Mouse (Mus musculus): ENCODE data around the gene Kcnf1.
"Not testable (repeated sequence)": the region's sequence is repeated elsewhere in the genome, so short reads cannot be mapped to it uniquely, and the experiment has no call there.

Gene Kcnf1

GRCm38 (mm10) chr12:17155781-17156180 is 20.9 kb downstream of the Kcnf1 start:
- H3K4me1 ChIP-seq (replicated peaks; ENCODE audit: low read depth, low read length) = no peaks in the 10 kb centered on the region; the same call in 1 of the 2 replicates
- TF ChIP-seq POU5F1 (IDR thresholded peaks at IDR 0.05; ENCODE audit: borderline replicate concordance, low read length) (no peak), NANOG (IDR thresholded peaks at IDR 0.05; ENCODE audit: borderline replicate concordance, low read length) (no peak), CTCF (conservative IDR thresholded peaks at IDR 0.05; ENCODE audit: low read length) (no peak)
- peaks cover 5% of the 10 kb centered on the region; the same call in 1 of the 2 replicates for H3K27me3 ChIP-seq (ENCODE audit: insufficient read depth, low read length)
- no peak overlapping the region for H3K4me3 ChIP-seq (replicated peaks; ENCODE audit: low read length)
- peaks cover 14% of the 10 kb centered on the region for H3K9me3 ChIP-seq (ENCODE audit: low read length)
- no peaks in the 10 kb centered on the region for H3K36me3 ChIP-seq (ENCODE audit: insufficient read depth, low read length)

GRCm38 (mm10) chr12:17152840-17153239 is 23.8 kb downstream of the Kcnf1 start:
- TF ChIP-seq CTCF (conservative IDR thresholded peaks at IDR 0.05; ENCODE audit: low read length) = no peak
- no peak for TF ChIP-seq NANOG (IDR thresholded peaks at IDR 0.05; ENCODE audit: borderline replicate concordance, low read length)
- no peak for TF ChIP-seq POU5F1 (IDR thresholded peaks at IDR 0.05; ENCODE audit: borderline replicate concordance, low read length)
- H3K9me3 ChIP-seq (ENCODE audit: low read length) = peaks cover 14% of the 10 kb centered on the region
- H3K36me3 ChIP-seq (ENCODE audit: insufficient read depth, low read length) = no peaks in the 10 kb centered on the region
- H3K27me3 ChIP-seq (ENCODE audit: insufficient read depth, low read length) = no peaks in the 10 kb centered on the region
- no peak overlapping the region for H3K4me3 ChIP-seq (replicated peaks; ENCODE audit: low read length)
- H3K4me1 ChIP-seq (replicated peaks; ENCODE audit: low read depth, low read length) = no peaks in the 10 kb centered on the region; the same call in 1 of the 2 replicates

DNA sequence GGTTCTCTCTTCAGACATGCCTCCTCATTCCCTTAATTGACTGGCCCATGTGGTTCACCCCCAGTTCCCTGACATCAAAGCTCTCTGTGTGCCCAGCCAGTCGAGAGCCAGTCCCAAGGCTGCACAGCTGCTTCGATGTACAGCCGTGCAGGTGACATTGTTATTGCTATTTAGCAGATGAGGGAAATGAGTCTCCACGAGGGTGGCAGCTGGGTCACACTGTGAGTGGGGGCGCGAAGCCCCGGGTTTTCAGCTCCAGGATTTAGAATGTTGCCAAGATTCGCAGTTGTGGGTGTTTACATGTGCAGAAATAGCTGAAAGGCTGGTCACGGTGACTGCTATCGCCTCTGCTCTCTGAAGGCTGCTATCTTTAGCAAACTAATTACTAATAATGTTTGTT is 27.8 kb downstream of the Kcnf1 start:
- no peak overlapping the region for H3K4me3 ChIP-seq (replicated peaks; ENCODE audit: low read length)
- H3K9me3 ChIP-seq (ENCODE audit: low read length) = peaks cover 14% of the 10 kb centered on the region
- H3K27me3 ChIP-seq (ENCODE audit: insufficient read depth, low read length) = no peaks in the 10 kb centered on the region
- no peaks in the 10 kb centered on the region for H3K36me3 ChIP-seq (ENCODE audit: insufficient read depth, low read length)
- TF ChIP-seq POU5F1 (IDR thresholded peaks at IDR 0.05; ENCODE audit: borderline replicate concordance, low read length) (no peak), NANOG (IDR thresholded peaks at IDR 0.05; ENCODE audit: borderline replicate concordance, low read length) (no peak), CTCF (conservative IDR thresholded peaks at IDR 0.05; ENCODE audit: low read length) (no peak)
- H3K4me1 ChIP-seq (replicated peaks; ENCODE audit: low read depth, low read length) = peaks cover under 1% of the 10 kb centered on the region

- Histone ChIP-seq H3K36me3 (ENCODE audit: insufficient read depth, low read length) (no peaks in the 10 kb centered on the region), H3K4me3 (replicated peaks; ENCODE audit: low read length) (no peak overlapping the region), H3K27me3 (ENCODE audit: insufficient read depth, low read length) (no peaks in the 10 kb centered on the region), H3K9me3 (ENCODE audit: low read length) (peaks cover 10% of the 10 kb centered on the region), H3K4me1 (replicated peaks; ENCODE audit: low read depth, low read length) (peaks cover 19% of the 10 kb centered on the region)
- TF ChIP-seq CTCF (conservative IDR thresholded peaks at IDR 0.05; ENCODE audit: low read length) (no peak), NANOG (IDR thresholded peaks at IDR 0.05; ENCODE audit: borderline replicate concordance, low read length) (no peak), POU5F1 (IDR thresholded peaks at IDR 0.05; ENCODE audit: borderline replicate concordance, low read length) (no peak)
Observed at GRCm38 (mm10) chr12:17141791-17142190, 34.9 kb downstream of the Kcnf1 start.

GRCm38 (mm10) chr12:17140436-17140835 is 36.3 kb downstream of the Kcnf1 start:
- H3K4me3 ChIP-seq (replicated peaks; ENCODE audit: low read length) = no peak overlapping the region
- no peaks in the 10 kb centered on the region for H3K27me3 ChIP-seq (ENCODE audit: insufficient read depth, low read length)
- H3K9me3 ChIP-seq (ENCODE audit: low read length) = peaks cover 23% of the 10 kb centered on the region

DNA sequence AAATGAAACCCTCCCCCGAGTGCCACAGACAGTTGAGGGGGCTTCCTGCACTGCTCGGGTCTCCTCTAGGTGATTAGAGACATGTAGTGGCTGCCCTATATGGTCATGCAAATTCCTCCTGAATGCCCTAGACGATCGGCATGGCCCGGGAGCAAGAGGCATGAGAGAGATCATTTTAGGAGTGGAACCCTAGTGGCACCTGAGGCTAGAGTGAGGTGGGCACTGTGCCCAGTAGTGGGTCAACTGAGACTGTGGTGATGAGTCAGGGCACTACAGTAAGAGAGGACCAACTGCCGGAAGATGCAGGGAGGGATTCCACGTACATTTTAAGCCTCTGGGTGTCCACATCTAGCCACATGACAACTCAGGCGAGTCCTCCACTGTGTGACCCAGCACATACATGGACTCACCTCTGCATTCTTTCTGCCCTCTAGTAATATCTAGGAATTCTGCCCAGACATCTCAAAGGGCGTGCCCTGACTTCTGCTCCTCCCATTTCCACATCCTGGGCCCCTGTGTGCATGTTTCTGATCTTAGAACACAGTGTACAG is 42.1 kb downstream of the Kcnf1 start:
- 0 out of 2 replicates have a peak, but pooled peaks cover 2% of the 10 kb centered on the region for H3K4me1 ChIP-seq (replicated peaks; ENCODE audit: low read depth, low read length)
- TF ChIP-seq CTCF (conservative IDR thresholded peaks at IDR 0.05; ENCODE audit: low read length) (no peak), NANOG (IDR thresholded peaks at IDR 0.05; ENCODE audit: borderline replicate concordance, low read length) (no peak), POU5F1 (IDR thresholded peaks at IDR 0.05; ENCODE audit: borderline replicate concordance, low read length) (no peak)

More at GRCm38 (mm10) chr12:17140436-17140835, 36.3 kb downstream of the Kcnf1 start:
- Histone ChIP-seq H3K36me3 (ENCODE audit: insufficient read depth, low read length) (no peaks in the 10 kb centered on the region), H3K4me1 (replicated peaks; ENCODE audit: low read depth, low read length) (peaks cover 19% of the 10 kb centered on the region)
- TF ChIP-seq POU5F1 (IDR thresholded peaks at IDR 0.05; ENCODE audit: borderline replicate concordance, low read length) (no peak), NANOG (IDR thresholded peaks at IDR 0.05; ENCODE audit: borderline replicate concordance, low read length) (no peak), CTCF (conservative IDR thresholded peaks at IDR 0.05; ENCODE audit: low read length) (no peak)

DNA sequence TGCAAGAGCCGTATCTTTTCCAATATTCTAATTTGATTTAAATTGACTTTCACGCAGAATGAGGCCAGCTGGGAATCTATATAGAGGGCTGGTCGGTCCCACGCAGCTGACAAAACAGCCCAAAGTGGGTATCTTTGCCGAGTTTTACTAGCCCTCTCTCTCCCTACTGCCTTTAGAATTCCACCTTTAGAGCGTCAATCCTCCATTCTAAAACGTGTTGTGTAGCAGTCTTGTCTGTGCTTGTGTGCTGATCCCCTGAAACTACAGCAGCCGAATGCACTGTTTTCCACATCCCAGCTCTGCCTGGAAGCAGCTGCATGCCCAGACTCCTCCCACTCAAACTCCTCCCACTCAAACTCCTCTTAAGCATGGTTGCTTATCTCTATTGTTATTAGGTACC is 44.4 kb downstream of the Kcnf1 start:
- Histone ChIP-seq H3K36me3 (ENCODE audit: insufficient read depth, low read length) (no peaks in the 10 kb centered on the region), H3K9me3 (ENCODE audit: low read length) (peaks cover 24% of the 10 kb centered on the region), H3K4me3 (replicated peaks; ENCODE audit: low read length) (no peak overlapping the region), H3K27me3 (ENCODE audit: insufficient read depth, low read length) (no peaks in the 10 kb centered on the region), H3K4me1 (replicated peaks; ENCODE audit: low read depth, low read length) (no peaks in the 10 kb centered on the region)
- no peak for TF ChIP-seq CTCF (conservative IDR thresholded peaks at IDR 0.05; ENCODE audit: low read length)
- no peak for TF ChIP-seq NANOG (IDR thresholded peaks at IDR 0.05; ENCODE audit: borderline replicate concordance, low read length)
- TF ChIP-seq POU5F1 (IDR thresholded peaks at IDR 0.05; ENCODE audit: borderline replicate concordance, low read length) = no peak

More for the DNA sequence above, 42.1 kb downstream of the Kcnf1 start:
- Histone ChIP-seq H3K36me3 (ENCODE audit: insufficient read depth, low read length) (no peaks in the 10 kb centered on the region), H3K9me3 (ENCODE audit: low read length) (peaks cover 30% of the 10 kb centered on the region), H3K4me3 (replicated peaks; ENCODE audit: low read length) (no peak overlapping the region), H3K27me3 (ENCODE audit: insufficient read depth, low read length) (no peaks in the 10 kb centered on the region)

DNA sequence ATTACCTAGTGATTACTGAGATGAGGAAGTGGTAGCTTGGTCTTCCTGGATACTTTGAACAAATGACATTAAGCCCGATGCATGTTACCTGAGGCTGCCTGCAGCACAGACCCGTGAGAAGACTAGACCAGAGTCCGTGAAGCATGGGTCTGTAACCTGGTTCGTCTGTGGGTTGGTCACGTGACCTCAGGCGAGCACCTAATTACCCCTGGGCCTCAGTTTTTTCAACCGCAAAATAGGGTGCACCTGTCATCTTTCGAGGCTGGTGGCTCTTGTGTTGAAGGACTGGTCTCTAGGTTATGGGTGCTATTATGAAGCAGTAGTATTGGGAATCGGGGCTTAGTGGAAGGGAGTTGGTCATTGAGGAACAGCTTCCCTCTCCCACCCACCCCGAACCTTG is 45.1 kb downstream of the Kcnf1 start:
- Histone ChIP-seq H3K4me3 (replicated peaks; ENCODE audit: low read length) (no peak overlapping the region), H3K27me3 (ENCODE audit: insufficient read depth, low read length) (no peaks in the 10 kb centered on the region), H3K36me3 (ENCODE audit: insufficient read depth, low read length) (no peaks in the 10 kb centered on the region), H3K4me1 (replicated peaks; ENCODE audit: low read depth, low read length) (no peaks in the 10 kb centered on the region), H3K9me3 (ENCODE audit: low read length) (peaks cover 18% of the 10 kb centered on the region)
- TF ChIP-seq POU5F1 (IDR thresholded peaks at IDR 0.05; ENCODE audit: borderline replicate concordance, low read length) (no peak), CTCF (conservative IDR thresholded peaks at IDR 0.05; ENCODE audit: low read length) (no peak), NANOG (IDR thresholded peaks at IDR 0.05; ENCODE audit: borderline replicate concordance, low read length) (no peak)

- not testable (repeated sequence) for H3K4me3 ChIP-seq (replicated peaks; ENCODE audit: low read length); H3K4me1 ChIP-seq (replicated peaks; ENCODE audit: low read depth, low read length); H3K27me3 ChIP-seq (ENCODE audit: insufficient read depth, low read length); H3K9me3 ChIP-seq (ENCODE audit: low read length); H3K36me3 ChIP-seq (ENCODE audit: insufficient read depth, low read length)
Observed at GRCm38 (mm10) chr12:17122881-17123280, 53.8 kb downstream of the Kcnf1 start.

Data from E14TG2a.4 (cell line).